Mouse (Mus musculus) liver, adult 10 weeks (tissue): ENCODE measurements around the gene Mvp. TPM values are rescaled to one million over a fixed set of nuclear protein-coding genes. Genes with fewer than 3 reads are reported as not detected.

ENCODE experiments used
- polyA plus RNA-seq: library from polyadenylated mRNA; stranded (reverse); fragments of 350-450 nt; fragmentation: Illumina TruSeq; extraction: RNeasy Lipid Tissue Mini Kit (QIAGEN cat#74804); gene quantifications from one replicate; pipeline ENCODE4 v1.2.3, GENCODE M21; 2014; ENCODE audit warnings: low read depth, low replicate concordance

Mvp gene
- 0.53 TPM for polyA plus RNA-seq

DNA sequence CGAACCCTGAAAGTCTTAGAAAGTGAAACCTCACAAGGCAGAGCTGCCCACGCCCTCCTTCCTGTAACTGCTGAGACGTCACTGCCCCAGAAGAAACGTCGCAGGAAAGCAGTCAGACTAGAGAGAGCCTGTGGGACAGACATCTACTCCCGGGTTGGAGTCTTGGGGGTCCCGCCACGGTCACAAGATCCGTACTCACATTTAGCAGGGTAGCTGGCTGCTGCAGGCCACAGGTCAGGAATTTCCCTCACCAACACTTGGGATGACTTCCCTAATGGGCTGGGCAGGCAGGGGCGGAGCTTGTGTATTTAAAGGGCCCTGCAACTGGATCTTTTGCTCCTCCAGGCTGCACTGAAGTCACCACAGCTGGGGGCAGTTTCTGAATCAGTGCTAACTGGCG is at the start of gene Mvp:
Gene Mvp (minus strand): TSS at position 302 of the 400 bp plus-strand sequence.

DNA sequence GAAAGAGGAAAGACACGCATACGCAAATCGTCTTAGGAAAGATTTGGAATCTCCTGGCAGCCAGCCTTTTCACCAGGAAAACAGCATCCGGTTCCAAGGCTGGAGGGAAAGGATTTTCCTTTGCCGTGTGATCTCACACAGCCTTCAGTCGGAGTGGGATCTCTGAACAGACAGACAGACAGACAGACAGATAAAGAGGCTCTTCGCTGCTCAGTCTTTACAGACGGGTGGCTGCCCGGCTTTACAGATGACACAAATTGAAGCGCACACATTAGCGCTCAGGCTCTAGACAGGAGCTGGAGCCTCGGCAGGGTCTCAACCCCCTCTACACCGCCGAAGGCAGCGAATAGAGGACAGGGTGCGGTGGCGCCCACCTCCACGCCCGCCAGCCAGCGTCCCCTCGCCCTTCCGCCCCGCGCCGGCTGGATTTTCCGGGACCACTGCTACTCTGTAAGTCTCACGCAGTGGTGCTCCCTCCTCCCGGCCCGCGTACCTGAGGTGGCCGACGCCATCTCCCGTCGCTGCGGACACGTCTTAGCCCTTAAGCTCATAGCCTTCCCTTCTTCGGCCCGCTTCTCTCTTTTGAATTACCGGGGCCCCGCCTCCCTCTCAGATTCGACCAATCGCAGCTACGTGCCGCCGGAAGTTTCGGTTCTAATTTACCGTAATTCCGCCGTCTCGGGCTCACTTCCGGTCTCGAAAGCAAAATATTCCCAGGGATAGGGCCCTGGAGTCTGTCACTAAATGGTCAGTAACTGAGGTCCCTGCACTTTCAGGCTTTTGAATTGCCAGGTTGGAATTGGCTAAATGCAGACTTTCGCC is 27.6 kb upstream of the Mvp start, which contains the start of gene Kif22:
Gene Kif22 (minus strand): TSS at position 621 of the 822 bp plus-strand sequence.

DNA sequence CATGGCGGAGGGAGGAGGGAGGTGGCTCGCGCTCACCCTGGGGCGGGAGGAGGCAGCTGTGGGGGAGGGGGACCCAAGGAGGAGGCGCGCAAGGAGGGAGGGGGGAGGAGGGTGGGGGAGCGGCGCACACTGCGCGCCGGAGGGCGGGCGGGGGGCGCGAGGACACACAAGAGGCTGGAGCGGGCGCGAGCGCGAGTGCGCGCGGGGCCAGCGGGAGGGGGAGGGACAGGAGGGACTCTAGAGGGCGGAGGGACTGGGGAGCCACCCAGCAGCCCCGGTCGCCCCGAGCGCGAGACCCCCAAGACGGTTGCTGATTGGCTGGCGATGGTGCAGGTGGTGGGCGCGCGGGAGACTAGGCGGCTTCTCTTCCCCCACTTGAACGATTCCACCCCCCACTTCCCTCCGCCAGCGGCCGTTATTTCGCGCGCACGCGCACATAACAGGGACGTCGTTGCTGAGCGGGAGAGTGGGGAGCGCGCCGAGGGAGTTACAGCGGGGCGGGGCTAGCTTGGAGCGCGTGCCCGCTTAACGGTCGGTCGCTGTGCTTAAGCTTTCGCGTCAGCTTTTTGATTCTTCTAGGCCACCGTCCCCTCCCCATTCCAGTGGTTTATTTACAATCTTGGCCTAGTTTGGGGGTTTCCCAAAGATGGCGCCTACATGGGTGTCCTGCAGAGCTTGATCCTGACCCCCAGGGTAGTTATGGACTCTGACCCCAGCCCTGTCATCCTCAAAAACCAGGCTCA is 12.7 kb upstream of the Mvp start, which contains the start of gene Maz:
Gene Maz (minus strand): TSS at position 54 of the 743 bp plus-strand sequence.

DNA sequence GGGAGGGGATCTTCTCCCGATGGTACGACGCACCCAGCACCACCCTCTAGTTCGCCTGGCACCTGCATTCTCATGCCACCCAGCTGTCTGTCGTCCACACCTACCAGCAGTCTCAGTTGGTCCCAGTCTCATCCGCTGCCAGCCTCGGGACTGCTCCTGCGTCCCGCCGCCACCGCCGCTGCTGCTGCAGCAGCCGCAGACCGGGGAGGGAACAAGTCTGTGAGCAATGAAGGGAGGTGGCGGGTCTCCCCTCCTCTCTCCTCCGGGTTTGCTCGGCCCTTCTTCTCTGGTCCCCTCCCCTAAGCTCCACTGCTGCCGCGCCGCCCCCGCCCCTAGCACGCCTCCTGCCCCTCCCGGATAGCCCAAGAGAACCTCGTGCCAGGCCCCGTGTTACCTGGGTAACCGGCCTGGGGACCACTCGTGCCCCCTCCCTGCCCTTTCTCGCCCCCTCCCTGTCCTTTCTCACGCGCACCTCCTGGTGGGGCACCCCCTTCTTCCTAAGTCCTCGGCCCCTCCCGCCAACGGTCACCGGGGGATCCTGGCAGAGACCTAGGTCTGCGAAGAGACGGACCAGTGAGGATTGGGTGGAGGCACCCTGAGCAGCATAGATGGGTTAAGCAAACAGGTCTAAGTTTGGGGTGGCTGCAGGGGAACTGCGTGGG is 6.6 kb upstream of the Mvp start, which contains the start of the genes Gm42742 and Prrt2:
Gene Gm42742 (minus strand): TSS at position 197 of the 662 bp plus-strand sequence.
Gene Prrt2 (minus strand): TSS at position 311 of the 662 bp plus-strand sequence.

DNA sequence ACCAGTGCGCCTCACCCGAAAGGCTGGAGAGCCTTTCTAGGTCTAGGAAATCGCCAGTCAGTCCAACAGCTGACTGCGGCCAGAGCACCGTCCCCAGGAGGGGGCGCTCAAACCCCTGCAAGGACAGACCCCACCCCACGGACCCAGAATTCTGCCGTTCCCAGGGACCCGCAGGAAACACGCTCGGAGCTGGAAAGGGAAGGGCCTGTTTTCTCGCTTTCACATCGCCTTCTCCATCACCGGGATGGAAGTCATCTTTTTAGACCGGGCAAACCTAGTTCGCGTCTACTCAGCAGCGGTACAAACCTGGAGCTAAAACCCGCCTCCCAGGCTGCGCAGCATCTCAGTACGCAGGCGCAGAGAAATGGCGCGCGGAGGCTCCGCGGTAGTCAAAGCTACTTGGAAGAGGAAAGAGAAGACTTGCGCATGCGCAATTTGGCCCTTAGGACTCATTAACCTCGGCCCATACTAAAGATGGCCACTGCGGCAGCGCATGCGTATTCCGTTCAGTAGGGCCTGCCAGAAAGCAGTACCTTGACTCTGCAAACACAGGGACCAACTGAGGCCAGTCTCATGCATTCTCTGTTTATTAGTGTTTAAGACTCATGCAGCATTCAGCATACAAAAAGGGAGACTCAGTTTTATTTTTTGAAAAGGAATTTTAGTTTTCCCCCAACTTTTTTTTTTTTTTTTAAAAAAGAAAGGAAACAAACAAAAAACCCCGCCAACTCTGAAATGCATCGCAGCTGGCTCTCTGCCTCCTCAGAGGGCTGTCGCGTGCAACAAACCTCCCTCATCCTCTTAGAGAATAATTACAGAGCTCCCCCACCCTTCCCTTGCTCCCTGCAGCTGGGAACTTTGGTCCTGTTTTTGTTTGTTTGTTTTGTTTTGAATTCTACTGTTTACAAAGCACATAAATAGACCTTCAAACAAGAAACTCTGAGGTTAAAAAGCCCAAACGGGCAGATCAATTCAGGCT is 2.8 kb upstream of the Mvp start, which contains the start of gene Pagr1a:
Gene Pagr1a (minus strand): TSS at position 382 of the 979 bp plus-strand sequence.

DNA sequence TGATC is 1.9 kb upstream of the Mvp start, which contains the start of gene Pagr1b:
Gene Pagr1b (minus strand): TSS at position 4 of the 5 bp plus-strand sequence.

DNA sequence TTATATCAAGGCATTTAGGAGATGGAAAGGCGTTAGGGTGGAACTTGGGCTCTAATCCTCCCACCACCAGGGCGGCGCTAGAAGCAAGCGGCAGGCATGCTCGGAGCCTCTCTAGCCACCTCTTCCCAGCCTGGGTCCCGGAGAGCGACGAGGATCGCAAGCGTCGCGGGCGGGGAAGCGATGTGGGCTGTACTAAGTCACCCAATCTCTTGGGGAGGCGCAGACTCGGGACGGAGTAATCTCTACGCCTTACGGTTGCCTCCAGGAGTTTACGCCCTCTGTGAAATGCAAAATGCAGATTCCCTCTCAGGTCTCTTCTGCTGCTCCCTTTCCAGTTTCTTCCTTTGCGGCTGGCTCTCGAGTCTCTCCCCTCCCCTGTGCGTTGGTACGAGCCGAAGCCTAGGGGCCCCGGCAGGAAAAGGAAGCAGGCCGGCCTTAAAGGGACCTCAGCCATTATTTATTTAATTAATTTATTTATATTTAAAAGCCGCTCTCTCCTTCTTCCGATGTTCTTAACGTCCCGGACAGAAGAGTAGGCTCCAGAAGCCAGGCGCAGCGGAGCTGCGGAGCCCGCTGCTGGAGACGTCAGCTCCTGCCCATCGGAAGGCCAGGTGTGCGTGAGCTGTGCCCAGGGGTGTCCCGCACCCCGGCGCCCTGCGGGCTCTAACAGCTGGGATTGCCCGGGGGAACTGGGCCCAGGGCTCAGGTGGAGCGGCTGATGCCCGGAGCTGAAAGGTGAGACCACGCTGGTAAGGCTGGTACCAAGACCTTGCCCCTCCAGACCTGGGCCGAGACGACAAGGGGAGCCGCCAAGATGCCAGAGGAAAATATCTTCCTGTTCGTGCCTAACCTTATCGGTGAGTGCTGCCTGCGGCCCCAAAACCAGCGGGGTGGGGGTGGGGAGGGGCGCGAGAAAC is 38.2 kb downstream of the Mvp start, which contains the start of gene Cdiptos:
Gene Cdiptos (minus strand): TSS at position 149 of the 917 bp plus-strand sequence.

DNA sequence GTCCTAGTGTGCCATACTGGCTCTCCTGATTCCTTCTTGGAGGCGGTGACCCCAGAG is 38.7 kb downstream of the Mvp start, which contains the start of gene Cdipt:
Gene Cdipt (plus strand): TSS at position 22 of the 57 bp plus-strand sequence.

DNA sequence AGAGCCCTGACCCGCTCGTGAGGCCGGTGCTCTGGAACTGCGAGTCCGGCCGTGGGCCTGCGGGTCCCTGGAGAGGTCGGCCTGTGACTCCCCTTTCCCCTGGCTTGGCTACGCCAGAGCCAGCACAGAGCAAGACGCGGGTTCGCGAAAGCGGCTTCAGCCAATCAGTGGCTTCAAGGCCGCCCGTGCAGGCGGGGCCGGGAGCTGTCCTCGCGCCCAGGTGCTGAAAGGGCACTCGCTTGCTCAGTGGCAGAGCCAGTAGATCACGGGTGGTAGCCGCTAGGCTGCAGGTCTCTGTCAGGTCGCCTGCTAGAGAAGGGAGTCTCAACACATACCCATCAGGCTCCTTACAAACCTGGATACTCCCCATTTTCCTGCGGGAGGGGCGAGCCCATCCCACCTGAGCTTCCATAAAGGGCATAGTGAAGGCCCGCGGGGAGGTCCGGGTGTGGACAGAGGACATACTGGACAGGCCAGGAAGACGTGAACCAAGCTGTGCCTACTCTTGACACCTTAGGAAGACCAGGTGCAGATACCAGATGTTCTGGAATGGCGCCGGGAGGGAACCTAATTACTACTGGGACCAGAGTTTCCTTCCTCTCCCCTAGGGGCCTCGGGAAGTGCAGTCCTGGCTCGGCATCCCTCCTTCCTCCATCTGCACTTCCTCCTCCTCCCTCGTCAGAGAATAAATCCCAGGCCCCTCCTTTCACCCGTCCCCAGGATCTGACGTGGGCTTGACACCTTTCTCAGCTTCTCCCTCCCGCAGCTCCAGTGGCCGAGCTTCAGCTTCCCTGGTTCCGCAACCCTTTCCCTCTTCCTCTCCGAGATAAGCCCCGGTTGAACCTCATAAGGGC is 64.4 kb downstream of the Mvp start, which contains the start of gene Sez6l2:
Gene Sez6l2 (plus strand): TSS at position 771 of the 854 bp plus-strand sequence.

DNA sequence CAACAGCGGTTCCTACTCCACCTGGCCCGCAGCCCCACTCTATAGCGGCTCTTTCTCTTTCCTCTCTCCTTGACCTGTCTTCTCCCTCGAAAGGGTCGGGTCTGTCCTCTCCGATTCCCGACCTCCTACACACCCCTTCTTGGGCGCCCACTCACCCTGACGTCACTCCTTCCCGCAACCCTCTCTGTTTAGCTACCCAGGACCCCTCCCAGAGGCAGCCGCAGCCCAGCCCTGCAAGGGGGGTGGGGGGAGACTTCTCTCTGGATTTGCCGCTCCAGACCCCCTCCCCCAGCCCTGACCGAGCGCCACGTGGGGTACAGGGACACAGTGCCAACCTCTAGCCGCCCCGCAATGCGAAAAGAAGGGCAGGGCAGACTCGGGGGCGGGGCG is 65.0 kb downstream of the Mvp start, which contains the start of gene Asphd1:
Gene Asphd1 (minus strand): TSS at position 180 of the 390 bp plus-strand sequence.

Other genes with a start within 250 kb of the Mvp start
- gene Gdpd3, start 248.3 kb downstream of the Mvp start, polyA plus RNA-seq = not detected
- 10.0 TPM for gene Ypel3, start 237.7 kb downstream of the Mvp start, polyA plus RNA-seq
- not detected for gene Tbx6, start 233.1 kb downstream of the Mvp start, polyA plus RNA-seq
- 19.8 TPM for gene Ppp4c, start 222.1 kb downstream of the Mvp start, polyA plus RNA-seq
- not detected for gene Fam57b, start 217.0 kb downstream of the Mvp start, polyA plus RNA-seq
- not detected for gene 4930451I11Rik, start 183.0 kb downstream of the Mvp start, polyA plus RNA-seq
- gene Doc2a, start 167.2 kb downstream of the Mvp start, polyA plus RNA-seq = not detected
- gene Hirip3, start 152.6 kb downstream of the Mvp start, polyA plus RNA-seq = 3.6 TPM
- 4.8 TPM for gene Ino80e, start 152.2 kb downstream of the Mvp start, polyA plus RNA-seq
- gene Taok2, start 129.9 kb downstream of the Mvp start, polyA plus RNA-seq = 3.4 TPM
- gene Tmem219, start 91.7 kb downstream of the Mvp start, polyA plus RNA-seq = 16.3 TPM
- gene Kctd13, start 85.7 kb downstream of the Mvp start, polyA plus RNA-seq = 1.7 TPM
- not detected for gene Asphd1, start 65.0 kb downstream of the Mvp start, polyA plus RNA-seq
- not detected for gene Sez6l2, start 64.1 kb downstream of the Mvp start, polyA plus RNA-seq
- 7.8 TPM for gene Cdipt, start 38.7 kb downstream of the Mvp start, polyA plus RNA-seq
- gene Cdiptos, start 38.5 kb downstream of the Mvp start, polyA plus RNA-seq = not detected
- 1.3 TPM for gene Pagr1b, start 1.9 kb upstream of the Mvp start, polyA plus RNA-seq
- not detected for gene Pagr1a, start 2.7 kb upstream of the Mvp start, polyA plus RNA-seq
- 0.53 TPM for gene Gm42742, start 6.5 kb upstream of the Mvp start, polyA plus RNA-seq
- gene Prrt2, start 6.6 kb upstream of the Mvp start, polyA plus RNA-seq = not detected
- gene Maz, start 12.4 kb upstream of the Mvp start, polyA plus RNA-seq = 12.5 TPM
- gene Kif22, start 27.9 kb upstream of the Mvp start, polyA plus RNA-seq = not detected
- gene Zg16, start 72.7 kb upstream of the Mvp start, polyA plus RNA-seq = not detected
- 0.45 TPM for gene AI467606, start 76.7 kb upstream of the Mvp start, polyA plus RNA-seq
- gene Qprt, start 107.6 kb upstream of the Mvp start, polyA plus RNA-seq = 50.0 TPM
- 0.13 TPM for gene Spn, start 123.2 kb upstream of the Mvp start, polyA plus RNA-seq
- 7.0 TPM for gene Cd2bp2, start 181.4 kb upstream of the Mvp start, polyA plus RNA-seq
- 2.4 TPM for gene Tbc1d10b, start 193.8 kb upstream of the Mvp start, polyA plus RNA-seq
- not detected for gene Mylpf, start 194.3 kb upstream of the Mvp start, polyA plus RNA-seq
- gene Zfp553, start 218.4 kb upstream of the Mvp start, polyA plus RNA-seq = 0.50 TPM
- not detected for gene Sept1, start 218.5 kb upstream of the Mvp start, polyA plus RNA-seq
- not detected for gene Zfp771, start 229.7 kb upstream of the Mvp start, polyA plus RNA-seq
- 2.3 TPM for gene Dctpp1, start 246.1 kb upstream of the Mvp start, polyA plus RNA-seq